Mouse (Mus musculus) forebrain, embryonic 16.5 days (tissue): ENCODE measurements at regions not wholly inside any gene's neighbourhood (a gene's known extent, or its start where the extent isn't known, plus 50 kb on each side); places are given as distances from the start of the nearest gene placed in this dataset.
"Not testable (repeated sequence)": the region's sequence is repeated elsewhere in the genome, so short reads cannot be mapped to it uniquely, and the experiment has no call there.

Source experiments
- ATAC-seq: fragments of 200-750 bp; cut with Nextera tagmentation; 2 replicates; pipeline ENCODE4 v1.8.0; 2017; ENCODE audit warnings: mild to moderate bottlenecking, moderate library complexity
- H3K27ac ChIP-seq: fragments of 300-500 bp; sonication (generic); 2 replicates; pipeline ENCODE4 v1.5.1; 2014; ENCODE audit warnings: low read length, control low read depth
- H3K27me3 ChIP-seq: fragments of 300-500 bp; sonication (generic); replicated peaks from 2 replicates; pipeline ENCODE4 v1.6.1; 2014; ENCODE audit warnings: low read length; ENCODE audit not compliant: control insufficient read depth, insufficient read depth
- H3K36me3 ChIP-seq: fragments of 300-500 bp; sonication (generic); 2 replicates; pipeline ENCODE4 v1.6.1; 2014; ENCODE audit not compliant: control insufficient read depth, insufficient read depth
- H3K4me1 ChIP-seq: fragments of 300-500 bp; sonication (generic); replicated peaks from 2 replicates; pipeline ENCODE4 v1.6.1; 2014; ENCODE audit warnings: low read length; ENCODE audit not compliant: control insufficient read depth, insufficient read depth
- H3K4me2 ChIP-seq: fragments of 300-500 bp; sonication (generic); 2 replicates; pipeline ENCODE4 v1.6.1; 2014; ENCODE audit warnings: mild to moderate bottlenecking, low read length, control low read depth
- H3K4me3 ChIP-seq: fragments of 300-500 bp; sonication (generic); replicated peaks from 2 replicates; pipeline ENCODE4 v1.5.1; 2014; ENCODE audit warnings: mild to moderate bottlenecking, low read length, control low read depth
- H3K9ac ChIP-seq: fragments of 300-500 bp; sonication (generic); replicated peaks from 2 replicates; pipeline ENCODE4 v1.6.1; 2014; ENCODE audit warnings: low read depth, low read length, control low read depth
- H3K9me3 ChIP-seq: fragments of 300-500 bp; sonication (generic); 2 replicates; pipeline ENCODE4 v1.6.1; 2016; ENCODE audit warnings: low read length; ENCODE audit not compliant: control insufficient read depth
- WGBS: fragments of 180-500 bp; shearing (Covaris S2); extraction: QIAGEN DNeasy Blood & Tissue Kit; methylation state at CpG from one replicate; pipeline ENCODE4 v1.1.7; 2014; 5-methylcytosine and 5-hydroxymethylcytosine counted together

DNA sequence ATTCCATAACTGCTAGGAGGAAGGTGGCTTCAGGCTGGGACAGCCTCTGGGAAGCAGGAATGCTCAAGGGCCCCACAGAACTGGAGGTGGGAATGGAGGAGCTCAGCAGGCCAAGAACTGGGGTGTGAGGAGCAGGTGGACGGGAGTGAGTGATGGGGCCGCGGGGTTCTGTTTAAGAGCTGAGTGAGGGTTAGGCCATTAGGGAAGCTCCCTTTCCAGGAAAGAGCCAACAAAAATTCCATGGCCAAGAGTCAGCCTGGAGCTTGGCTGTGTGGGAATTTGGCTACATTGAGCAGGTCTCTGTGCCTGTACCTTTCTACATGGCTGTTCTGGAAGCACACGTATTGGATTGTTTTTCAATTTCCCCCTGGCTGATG, 139.4 kb upstream of the Ddhd1 start:
- Histone ChIP-seq H3K4me1 (no peaks in the 10 kb centered on the region), H3K4me3 (no peak overlapping the region), H3K9me3 (no peaks in the 10 kb centered on the region), H3K27me3 (no peaks in the 10 kb centered on the region), H3K36me3 (no peaks in the 10 kb centered on the region), H3K9ac (no peak overlapping the region), H3K27ac (no peak overlapping the region), H3K4me2 (no peak overlapping the region)
- WGBS = 95% methylated on average over 4 of the region's 4 CpGs
- ATAC-seq = no peak

DNA sequence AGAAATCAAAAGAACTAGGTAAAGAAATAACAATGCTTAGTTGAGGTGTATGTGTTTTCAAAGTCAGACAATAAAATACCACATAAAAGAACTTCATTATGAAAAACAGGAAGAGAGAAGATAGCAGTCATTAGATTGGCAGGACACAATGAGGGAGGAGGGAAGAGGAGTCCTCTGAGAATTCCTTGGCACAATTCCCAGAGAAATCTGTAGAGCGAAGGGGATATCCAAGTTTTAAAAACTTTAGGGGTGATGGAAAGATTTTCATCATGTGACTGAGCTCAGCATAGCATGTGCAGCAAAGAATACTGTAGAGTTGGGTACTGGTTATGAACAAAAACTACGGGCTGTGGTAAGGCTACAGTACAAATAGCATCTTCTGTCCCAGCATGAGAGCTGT, 141.3 kb upstream of the Ddhd1 start:
- no peak overlapping the region for H3K4me2 ChIP-seq
- H3K4me3 ChIP-seq = no peak overlapping the region
- H3K9ac ChIP-seq = no peak overlapping the region
- no peaks in the 10 kb centered on the region for H3K27me3 ChIP-seq
- H3K9me3 ChIP-seq = no peaks in the 10 kb centered on the region
- 75% methylated on average over 2 of the region's 2 CpGs for WGBS
- H3K4me1 ChIP-seq = no peaks in the 10 kb centered on the region
- ATAC-seq = no peak
- H3K36me3 ChIP-seq = no peaks in the 10 kb centered on the region
- no peak overlapping the region for H3K27ac ChIP-seq

DNA sequence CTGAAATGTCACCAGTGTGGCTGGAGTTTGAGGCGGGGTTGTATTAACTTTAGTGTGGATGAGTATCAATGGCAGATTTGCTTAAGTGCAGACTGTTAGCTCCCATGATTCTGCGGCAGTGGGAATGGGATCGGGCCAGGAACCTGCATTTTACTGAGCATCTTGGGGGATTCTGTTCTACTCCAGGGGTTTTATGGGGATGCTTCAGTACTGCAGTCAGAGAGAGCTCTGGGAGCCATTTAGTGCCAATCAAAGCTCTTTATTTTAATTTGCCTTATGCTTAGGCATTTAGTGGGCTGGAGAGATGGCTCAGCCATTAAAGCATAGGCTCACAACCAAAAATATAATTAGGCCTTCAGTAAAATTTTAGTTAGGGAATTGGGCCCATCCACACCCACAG, 148.0 kb upstream of the Ddhd1 start:
- no peak overlapping the region for H3K4me3 ChIP-seq
- no peaks in the 10 kb centered on the region for H3K36me3 ChIP-seq
- H3K27me3 ChIP-seq = no peaks in the 10 kb centered on the region
- H3K4me2 ChIP-seq = no peak overlapping the region
- H3K4me1 ChIP-seq = peaks cover 3% of the 10 kb centered on the region; the same call in 1 of the 2 replicates
- H3K27ac ChIP-seq = no peak overlapping the region
- no peak for ATAC-seq
- WGBS = 79% methylated on average over 3 of the region's 3 CpGs
- no peak overlapping the region for H3K9ac ChIP-seq
- no peaks in the 10 kb centered on the region for H3K9me3 ChIP-seq

DNA sequence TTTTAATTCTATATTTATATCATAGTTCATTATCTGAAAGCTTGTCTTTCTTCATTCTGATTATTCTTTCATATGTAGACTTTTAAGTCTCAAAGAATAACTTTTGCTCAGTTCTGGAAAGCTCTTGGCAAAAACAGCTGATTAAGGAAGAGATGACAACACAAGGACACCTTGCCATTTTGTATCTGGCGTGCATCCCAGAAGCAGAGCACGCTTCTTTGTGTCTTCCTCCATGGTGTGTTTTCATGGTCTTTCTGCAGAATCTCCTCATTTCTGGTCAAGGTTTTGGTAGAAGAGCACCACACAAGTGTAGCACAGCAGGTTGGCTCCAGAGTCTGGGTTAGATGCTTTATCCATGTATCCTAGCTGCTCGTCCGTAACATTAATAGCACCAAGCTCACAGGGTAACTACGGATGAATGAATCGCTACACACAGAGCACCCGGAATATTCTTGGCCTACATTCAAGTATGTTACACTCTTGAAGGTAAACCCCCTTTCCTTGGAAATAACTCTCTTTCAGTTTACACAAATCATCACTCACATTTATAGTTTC, 148.9 kb upstream of the Ddhd1 start:
- Histone ChIP-seq H3K36me3 (no peaks in the 10 kb centered on the region), H3K9ac (no peak overlapping the region), H3K9me3 (no peaks in the 10 kb centered on the region), H3K4me1 (peaks cover 3% of the 10 kb centered on the region; the same call in 1 of the 2 replicates), H3K27ac (no peak overlapping the region), H3K27me3 (no peaks in the 10 kb centered on the region), H3K4me2 (no peak overlapping the region), H3K4me3 (no peak overlapping the region)
- 70% methylated on average over 7 of the region's 7 CpGs for WGBS
- ATAC-seq = no peak

DNA sequence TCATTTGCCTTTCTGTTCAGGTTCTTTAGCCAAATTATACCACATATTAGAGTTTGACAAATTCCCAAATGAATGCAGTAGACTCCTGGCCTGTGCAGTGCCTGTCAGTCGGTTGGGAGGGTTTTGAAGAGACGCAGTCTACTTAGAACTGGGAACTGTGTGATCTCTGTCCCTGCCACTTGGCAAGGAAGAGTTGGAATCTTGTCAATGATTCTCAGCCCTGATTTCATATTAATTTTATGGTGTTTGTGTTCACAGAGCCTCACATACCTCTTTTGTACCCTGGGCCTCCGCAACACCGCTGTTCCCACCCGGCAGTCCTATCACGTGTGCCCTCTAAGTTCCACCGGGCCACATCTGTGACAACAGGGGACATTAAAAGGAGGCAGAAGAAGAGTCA, 149.8 kb upstream of the Ddhd1 start:
- H3K9ac ChIP-seq = no peak overlapping the region

DNA sequence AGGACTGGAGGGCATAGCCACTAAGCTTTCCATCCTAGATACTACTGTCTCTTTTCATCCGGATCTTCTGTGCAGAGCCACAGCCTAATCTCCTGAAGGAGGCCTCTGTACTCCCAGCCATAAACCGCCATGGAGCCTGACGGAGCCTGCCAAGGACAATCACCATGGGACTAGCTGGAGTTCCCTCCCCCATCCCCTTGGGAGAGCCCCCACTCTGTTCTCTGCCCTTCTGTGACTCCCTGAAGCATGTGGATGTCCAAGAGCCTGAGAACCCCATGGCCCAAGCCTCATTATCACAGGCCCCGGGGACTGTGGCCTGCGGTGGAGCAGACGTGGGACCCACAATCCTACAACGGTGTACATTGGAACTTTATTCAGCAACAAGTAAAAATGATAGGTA, 151.5 kb upstream of the Ddhd1 start:
- Histone ChIP-seq H3K4me3 (no peak overlapping the region), H3K36me3 (no peaks in the 10 kb centered on the region), H3K9me3 (no peaks in the 10 kb centered on the region), H3K27ac (no peak overlapping the region), H3K4me2 (no peak overlapping the region), H3K27me3 (no peaks in the 10 kb centered on the region), H3K9ac (no peak overlapping the region), H3K4me1 (peaks cover 3% of the 10 kb centered on the region; the same call in 1 of the 2 replicates)
- 91% methylated on average over 7 of the region's 7 CpGs for WGBS
- ATAC-seq = no peak

More for the DNA sequence above, 149.8 kb upstream of the Ddhd1 start:
- H3K4me1 ChIP-seq = peaks cover 3% of the 10 kb centered on the region; the same call in 1 of the 2 replicates
- ATAC-seq = no peak
- H3K36me3 ChIP-seq = no peaks in the 10 kb centered on the region
- H3K4me2 ChIP-seq = no peak overlapping the region
- H3K27ac ChIP-seq = no peak overlapping the region
- H3K9me3 ChIP-seq = no peaks in the 10 kb centered on the region
- H3K27me3 ChIP-seq = no peaks in the 10 kb centered on the region
- H3K4me3 ChIP-seq = no peak overlapping the region
- 85% methylated on average over 7 of the region's 7 CpGs for WGBS

DNA sequence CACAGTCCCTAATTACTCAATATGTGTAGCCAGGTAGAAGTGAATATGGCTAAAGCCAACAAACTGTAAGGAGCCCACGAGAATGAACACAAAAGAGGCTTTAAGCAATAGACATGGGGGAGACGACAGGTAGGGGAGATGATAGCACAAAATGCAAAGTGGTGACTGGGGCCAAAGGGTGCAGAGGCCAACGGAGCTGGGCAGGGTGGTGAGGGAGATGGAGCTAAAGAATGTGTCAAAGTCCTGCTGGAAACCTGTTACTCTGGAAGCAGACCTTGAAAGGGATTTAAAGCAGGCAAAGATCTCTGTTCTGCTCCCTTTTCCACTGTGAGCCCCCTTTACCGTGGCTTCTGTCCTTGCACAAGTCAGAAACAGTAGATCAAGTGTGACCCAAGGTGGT, 152.2 kb upstream of the Ddhd1 start:
- Histone ChIP-seq H3K9ac (no peak overlapping the region), H3K4me3 (no peak overlapping the region), H3K27ac (no peak overlapping the region), H3K9me3 (no peaks in the 10 kb centered on the region), H3K4me2 (no peak overlapping the region), H3K27me3 (no peaks in the 10 kb centered on the region), H3K36me3 (no peaks in the 10 kb centered on the region), H3K4me1 (peaks cover 3% of the 10 kb centered on the region; the same call in 1 of the 2 replicates)
- no peak for ATAC-seq
- 70% methylated on average over 4 of the region's 4 CpGs for WGBS

DNA sequence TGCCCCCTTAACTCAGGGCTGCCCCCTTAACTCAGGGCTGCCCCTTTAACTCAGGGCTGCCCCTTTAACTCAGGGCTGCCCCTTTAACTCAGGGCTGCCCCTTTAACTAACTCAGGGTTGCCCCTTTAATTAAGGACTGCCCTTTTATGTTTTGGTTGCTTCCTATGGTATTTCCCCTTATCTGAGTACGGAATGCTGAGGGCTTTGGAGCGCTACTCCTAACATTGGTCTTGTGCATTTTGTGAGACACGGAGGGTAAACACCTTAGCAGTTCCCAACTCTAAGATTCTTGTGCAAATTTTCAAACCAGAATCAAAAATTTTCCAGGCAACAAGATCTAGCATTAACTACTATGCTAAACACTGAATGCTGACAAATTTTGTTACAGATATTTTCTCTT, 152.7 kb upstream of the Ddhd1 start:
- WGBS = 58% methylated on average over 3 of the region's 3 CpGs

DNA sequence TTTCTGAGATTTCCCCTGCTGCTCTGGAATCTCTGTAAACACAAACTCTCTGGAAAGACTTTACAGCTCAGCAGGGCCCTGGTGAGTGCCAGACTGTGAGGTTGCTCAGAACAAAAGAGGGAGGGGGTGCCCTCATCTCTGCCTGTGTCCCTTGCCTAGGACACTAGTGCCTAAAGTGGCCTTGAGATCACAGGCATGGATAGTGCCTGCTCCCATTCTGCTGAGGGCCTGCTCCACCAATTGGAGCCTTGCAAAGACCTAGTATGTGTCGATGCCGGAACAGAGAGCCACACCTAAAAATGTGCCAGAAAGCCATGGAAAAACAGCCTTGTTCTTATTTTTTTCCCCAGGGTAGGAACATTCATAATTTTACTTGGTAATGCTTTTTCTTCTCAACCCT, 157.7 kb upstream of the Ddhd1 start:
- no peaks in the 10 kb centered on the region for H3K4me1 ChIP-seq
- H3K4me2 ChIP-seq = no peak overlapping the region
- H3K9ac ChIP-seq = no peak overlapping the region
- no peaks in the 10 kb centered on the region for H3K36me3 ChIP-seq
- 92% methylated on average over 2 of the region's 2 CpGs for WGBS
- no peaks in the 10 kb centered on the region for H3K9me3 ChIP-seq
- H3K27ac ChIP-seq = no peak overlapping the region
- H3K4me3 ChIP-seq = no peak overlapping the region
- no peak for ATAC-seq
- H3K27me3 ChIP-seq = no peaks in the 10 kb centered on the region

More for the DNA sequence above, 152.7 kb upstream of the Ddhd1 start:
- Histone ChIP-seq H3K27me3 (no peaks in the 10 kb centered on the region), H3K4me3 (no peak overlapping the region), H3K9me3 (no peaks in the 10 kb centered on the region), H3K4me2 (no peak overlapping the region), H3K4me1 (peaks cover 3% of the 10 kb centered on the region; the same call in 1 of the 2 replicates), H3K9ac (no peak overlapping the region), H3K27ac (no peak overlapping the region), H3K36me3 (no peaks in the 10 kb centered on the region)
- ATAC-seq = no peak

DNA sequence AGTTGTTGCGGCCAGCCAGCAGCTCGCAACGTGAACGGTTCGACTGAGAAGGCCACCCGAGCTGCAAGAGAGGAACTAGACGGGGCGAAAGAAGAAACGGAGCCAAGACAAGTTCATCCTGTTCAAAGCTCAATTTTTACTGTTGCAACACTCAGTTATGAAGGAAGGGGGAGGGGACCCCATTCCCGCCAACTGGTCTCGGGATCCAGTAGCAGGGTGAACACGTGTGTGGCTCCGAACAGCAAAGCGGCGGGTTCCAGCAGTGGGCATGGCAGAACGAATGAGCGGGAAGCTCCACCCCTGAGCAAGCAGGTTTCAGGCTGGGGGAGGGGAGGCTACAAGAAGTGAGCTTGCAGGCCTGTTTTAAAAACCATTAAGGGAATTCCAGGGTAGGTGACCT, 158.7 kb upstream of the Ddhd1 start:
- not testable (repeated sequence) for H3K9ac ChIP-seq, H3K36me3 ChIP-seq, H3K4me3 ChIP-seq, H3K27ac ChIP-seq, H3K9me3 ChIP-seq, H3K4me1 ChIP-seq, ATAC-seq, H3K4me2 ChIP-seq, H3K27me3 ChIP-seq
- WGBS = 88% methylated on average over 17 of the region's 17 CpGs
